Mouse (Mus musculus): ENCODE results near the gene Pole2. TPM values are rescaled to one million over a fixed set of nuclear protein-coding genes. Genes with fewer than 3 reads are reported as not detected.
"Not testable (repeated sequence)": the region's sequence is repeated elsewhere in the genome, so short reads cannot be mapped to it uniquely, and the experiment has no call there.

Gene Pole2
- polyA plus RNA-seq, 1 experiment from 2014 or later = 15.3 TPM

GRCm38 (mm10) chr12:69166861-69167581 is 61.0 kb downstream of the Pole2 start:
- WGBS = 66% methylated on average over 8 of the region's 8 CpGs
- H3K4me2 ChIP-seq (replicated peaks); ATAC-seq (ENCODE audit: low FRiP score): not testable (repeated sequence)

GRCm38 (mm10) chr12:69164904-69165303 is 63.1 kb downstream of the Pole2 start:
- Histone ChIP-seq H3K9ac (no peak overlapping the region), H3K9me3 (replicated peaks) (no peaks in the 10 kb centered on the region), H3K4me1 (peaks cover 10% of the 10 kb centered on the region), H3K36me3 (no peaks in the 10 kb centered on the region), H3K4me2 (replicated peaks) (no peak overlapping the region), H3K4me3 (no peak overlapping the region), H3K27me3 (no peaks in the 10 kb centered on the region), H3K27ac (no peak overlapping the region)
- ATAC-seq (ENCODE audit: low FRiP score) = no peak
- WGBS = 59% methylated on average over 3 of the region's 3 CpGs

More at GRCm38 (mm10) chr12:69166861-69167581, 61.0 kb downstream of the Pole2 start:
- not testable (repeated sequence) for H3K4me1 ChIP-seq; H3K27me3 ChIP-seq; H3K4me3 ChIP-seq; H3K36me3 ChIP-seq; H3K27ac ChIP-seq; H3K9ac ChIP-seq; H3K9me3 ChIP-seq (replicated peaks)

DNA sequence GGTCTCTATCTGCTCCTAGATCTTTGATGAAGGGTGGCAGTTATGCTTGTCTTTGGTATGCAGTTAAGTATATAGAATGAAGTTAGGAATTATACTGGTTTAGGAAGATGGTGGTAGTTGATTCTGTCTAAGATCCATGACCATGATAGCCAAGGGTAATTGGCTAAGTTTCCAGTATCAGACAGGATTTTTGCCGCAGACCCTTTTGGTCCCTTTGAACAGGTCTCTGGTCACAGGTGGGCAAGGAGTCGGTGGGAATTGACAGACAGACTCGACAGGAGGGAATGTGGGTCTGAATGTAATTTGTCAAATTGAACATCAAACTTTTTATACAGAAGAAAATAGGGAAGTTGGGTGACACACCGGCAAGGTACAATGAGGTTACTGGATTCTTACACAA is 64.4 kb downstream of the Pole2 start:
- not testable (repeated sequence) for ATAC-seq (ENCODE audit: low FRiP score); H3K9me3 ChIP-seq (replicated peaks); H3K36me3 ChIP-seq; H3K4me3 ChIP-seq; H3K27ac ChIP-seq; H3K27me3 ChIP-seq; H3K4me2 ChIP-seq (replicated peaks); H3K9ac ChIP-seq; H3K4me1 ChIP-seq
- WGBS = 87% methylated on average over 4 of the region's 4 CpGs

DNA sequence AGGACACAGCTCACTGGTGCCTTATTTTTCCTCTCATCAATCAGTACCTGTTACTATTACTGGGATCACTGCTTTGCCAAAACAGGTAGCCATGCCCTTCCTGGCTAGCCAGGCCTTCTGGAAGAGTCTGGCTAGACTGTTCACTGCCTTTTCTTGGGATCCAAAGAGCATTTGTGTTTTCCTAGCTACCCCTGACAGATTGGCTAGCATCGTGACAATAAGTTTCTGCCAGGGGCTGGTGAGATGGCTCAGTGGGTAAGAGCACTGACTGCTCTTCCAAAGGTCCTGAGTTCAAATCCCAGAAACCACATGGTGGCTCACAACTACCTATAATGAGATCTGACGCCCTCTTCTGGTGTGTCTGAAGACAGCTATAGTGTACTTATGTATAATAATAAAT is 67.3 kb downstream of the Pole2 start:
- not testable (repeated sequence) for ATAC-seq (ENCODE audit: low FRiP score); H3K4me2 ChIP-seq (replicated peaks); H3K27ac ChIP-seq; H3K9ac ChIP-seq; H3K4me3 ChIP-seq; H3K4me1 ChIP-seq; H3K27me3 ChIP-seq; H3K9me3 ChIP-seq (replicated peaks)
- H3K36me3 ChIP-seq = peaks cover 16% of the 10 kb centered on the region
- 83% methylated on average over 2 of the region's 2 CpGs for WGBS

DNA sequence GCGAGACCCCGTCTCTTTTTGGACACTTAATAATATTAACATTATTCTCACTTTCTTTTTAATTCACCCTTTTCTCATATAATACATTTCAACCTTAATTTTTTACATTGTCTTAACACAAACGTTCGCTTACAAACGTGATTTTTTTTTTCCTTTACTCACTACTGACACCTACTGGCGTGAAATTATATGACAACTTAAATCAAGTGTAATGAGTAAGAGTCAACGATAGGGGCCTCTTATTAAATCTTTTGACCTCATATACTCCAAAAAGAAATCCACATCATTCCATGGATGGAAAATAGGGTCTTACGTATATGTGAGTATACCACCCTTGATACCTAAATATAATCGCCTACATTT is 68.4 kb downstream of the Pole2 start:
- Histone ChIP-seq H3K4me1 (peaks cover 5% of the 10 kb centered on the region), H3K4me3 (no peak overlapping the region), H3K36me3 (peaks cover 16% of the 10 kb centered on the region), H3K4me2 (replicated peaks) (no peak overlapping the region; the same call in 1 of the 2 replicates), H3K9ac (no peak overlapping the region), H3K27me3 (no peaks in the 10 kb centered on the region), H3K27ac (no peak overlapping the region), H3K9me3 (replicated peaks) (no peaks in the 10 kb centered on the region)
- 6% methylated on average over 9 of the region's 9 CpGs for WGBS
- ATAC-seq (ENCODE audit: low FRiP score) = no peak

- WGBS = under 1% methylated on average over 59 of the region's 68 CpGs
- ATAC-seq (ENCODE audit: low FRiP score) = peak; percentile 99
- H3K4me1 ChIP-seq = not testable (repeated sequence)
Measured at GRCm38 (mm10) chr12:69158765-69159577, 69.0 kb downstream of the Pole2 start, which contains the start of gene Rps29. Gene Rps29, minus strand, starts transcription at chr12:69159186.

DNA sequence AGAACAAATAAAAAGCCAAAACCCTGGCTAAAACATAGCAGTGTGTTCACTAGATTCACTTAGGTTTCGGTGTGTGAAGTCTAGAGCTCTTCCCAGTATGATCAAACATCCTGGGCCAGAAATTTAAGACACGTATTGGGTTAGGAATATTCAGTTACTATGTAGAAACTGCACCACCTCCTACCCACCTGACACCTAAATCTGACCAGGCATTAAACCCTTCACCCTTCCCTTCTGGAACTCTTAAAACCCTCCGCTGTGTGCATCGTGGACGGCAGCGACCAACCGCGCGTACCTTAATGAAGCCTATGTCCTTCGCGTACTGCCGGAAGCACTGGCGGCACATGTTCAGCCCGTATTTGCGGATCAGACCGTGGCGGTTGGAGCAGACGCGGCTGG is 69.6 kb downstream of the Pole2 start:
- peaks cover 21% of the 10 kb centered on the region for H3K36me3 ChIP-seq
- ATAC-seq (ENCODE audit: low FRiP score) = peak; percentile 27; the same call in 1 of the 2 replicates
- WGBS = under 1% methylated on average over 19 of the region's 19 CpGs
- no peaks in the 10 kb centered on the region for H3K9me3 ChIP-seq (replicated peaks)
- peak overlapping the region; percentile 95 for H3K27ac ChIP-seq
- H3K4me2 ChIP-seq (replicated peaks) = peak overlapping the region; percentile 62
- H3K4me3 ChIP-seq = peak overlapping the region; percentile 73
- H3K9ac ChIP-seq = peak overlapping the region; percentile 77
- H3K27me3 ChIP-seq = no peaks in the 10 kb centered on the region
- peaks cover 5% of the 10 kb centered on the region for H3K4me1 ChIP-seq

More at GRCm38 (mm10) chr12:69158765-69159577, 69.0 kb downstream of the Pole2 start, which contains the start of gene Rps29:
- not testable (repeated sequence) for H3K9me3 ChIP-seq (replicated peaks); H3K27me3 ChIP-seq
- Histone ChIP-seq H3K36me3 (peaks cover 20% of the 10 kb centered on the region), H3K4me2 (replicated peaks) (peak within 1 kb of the TSS; percentile 62), H3K27ac (peak within 1 kb of the TSS; percentile 95), H3K9ac (peak within 1 kb of the TSS; percentile 77), H3K4me3 (peak within 1 kb of the TSS; percentile 73)

DNA sequence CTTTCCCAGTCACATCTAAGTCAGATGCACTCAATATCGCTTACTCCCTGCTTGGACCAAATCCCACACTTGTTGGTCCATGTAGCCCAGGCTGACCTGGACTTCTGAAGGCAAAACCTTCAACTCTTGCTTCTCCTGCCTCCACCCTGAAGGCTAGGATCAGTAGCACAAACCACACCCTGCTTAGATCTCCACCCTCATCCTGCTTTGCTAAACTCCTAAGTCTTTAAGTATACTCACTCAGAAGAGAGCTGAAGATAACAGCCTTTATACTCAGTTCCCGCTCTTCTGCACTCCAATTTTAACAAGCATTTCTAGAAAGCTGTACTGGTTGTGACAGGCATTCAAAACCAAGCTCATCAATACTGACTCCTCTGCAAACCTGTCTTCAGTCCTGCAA is 70.9 kb downstream of the Pole2 start:
- 97% methylated on average over 2 of the region's 2 CpGs for WGBS
- Histone ChIP-seq H3K4me3 (no peak overlapping the region), H3K27me3 (no peaks in the 10 kb centered on the region), H3K9me3 (replicated peaks) (no peaks in the 10 kb centered on the region), H3K4me2 (replicated peaks) (no peak overlapping the region), H3K9ac (no peak overlapping the region), H3K27ac (no peak overlapping the region), H3K4me1 (peaks cover 5% of the 10 kb centered on the region), H3K36me3 (peaks cover 21% of the 10 kb centered on the region)
- ATAC-seq (ENCODE audit: low FRiP score) = no peak

GRCm38 (mm10) chr12:69156436-69156835 is 71.6 kb downstream of the Pole2 start:
- H3K4me3 ChIP-seq = no peak overlapping the region
- H3K4me2 ChIP-seq (replicated peaks) = no peak overlapping the region
- no peaks in the 10 kb centered on the region for H3K9me3 ChIP-seq (replicated peaks)
- ATAC-seq (ENCODE audit: low FRiP score) = no peak
- H3K27ac ChIP-seq = no peak overlapping the region
- no peak overlapping the region for H3K9ac ChIP-seq
- no peaks in the 10 kb centered on the region for H3K27me3 ChIP-seq
- H3K36me3 ChIP-seq = peaks cover 21% of the 10 kb centered on the region
- WGBS = 86% methylated on average over 4 of the region's 4 CpGs
- peaks cover 5% of the 10 kb centered on the region for H3K4me1 ChIP-seq

GRCm38 (mm10) chr12:69155923-69156322 is 72.1 kb downstream of the Pole2 start:
- H3K9ac ChIP-seq = no peak overlapping the region
- H3K27me3 ChIP-seq = no peaks in the 10 kb centered on the region
- H3K9me3 ChIP-seq (replicated peaks) = no peaks in the 10 kb centered on the region
- H3K36me3 ChIP-seq = peaks cover 21% of the 10 kb centered on the region
- no peak overlapping the region for H3K27ac ChIP-seq
- 89% methylated on average over 2 of the region's 2 CpGs for WGBS
- ATAC-seq (ENCODE audit: low FRiP score) = no peak
- no peak overlapping the region for H3K4me2 ChIP-seq (replicated peaks)
- H3K4me1 ChIP-seq = peaks cover 5% of the 10 kb centered on the region
- H3K4me3 ChIP-seq = no peak overlapping the region

All from hindbrain, embryonic 12.5 days (tissue).